In the genomic region with DNA sequence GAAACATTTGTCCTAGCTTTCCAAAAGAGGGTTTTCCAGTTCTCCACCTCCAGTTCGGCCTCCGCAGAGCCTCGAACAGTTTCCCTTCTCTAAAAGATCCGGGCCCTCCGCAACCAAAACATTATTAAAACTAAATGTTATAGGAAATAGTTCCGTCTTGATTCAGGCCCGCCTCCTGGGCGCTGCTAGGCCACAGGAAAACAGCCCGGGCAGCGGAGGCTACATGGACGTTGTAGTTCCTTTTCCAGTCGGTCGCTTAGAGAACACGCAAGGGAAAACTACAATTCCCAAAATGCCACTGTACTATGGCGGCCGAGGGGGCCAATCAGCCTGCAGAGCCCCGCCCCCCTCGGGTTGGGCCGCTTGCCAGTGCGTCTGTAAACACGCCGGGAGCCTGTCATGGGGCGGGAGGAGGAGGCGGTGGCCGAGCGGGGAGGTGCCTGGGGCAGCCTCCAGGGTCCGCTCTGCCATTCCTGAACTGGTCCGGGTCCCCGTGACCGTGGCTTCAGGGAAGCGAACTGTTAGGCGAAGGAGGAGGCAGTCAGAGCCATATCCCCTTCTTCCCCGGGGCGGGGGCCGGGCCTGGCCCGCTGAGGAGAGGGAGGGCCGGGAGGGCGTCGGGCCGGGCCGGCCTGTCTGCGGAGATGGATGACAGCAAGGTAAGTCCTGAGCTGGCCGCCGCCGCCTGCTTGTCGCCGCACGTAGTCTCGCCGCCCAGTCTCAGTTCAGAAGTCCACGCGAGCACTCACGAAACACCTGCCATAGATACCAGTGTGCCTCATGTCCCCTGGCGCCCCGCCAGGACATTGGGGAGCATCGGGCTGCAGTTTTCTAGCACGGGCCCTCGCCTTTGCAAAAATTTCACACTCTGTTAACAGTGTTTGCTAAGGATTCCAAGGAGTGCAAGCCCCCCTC, we compare ENCODE assay signal across 8 mouse cellular contexts. TPM values are rescaled to one million over a fixed set of nuclear protein-coding genes. Genes with fewer than 3 reads are reported as not detected.
DNase-seq lines count a peak whose midpoint lies in the region; ATAC-seq and TF ChIP-seq lines count a peak whose summit lies in the region.

Gene Crebl2 (plus strand): TSS at position 369 of the 915 bp plus-strand sequence.

- WGBS in kidney, embryonic 14.5 days: under 1% methylated on average over 52 of the region's 58 CpGs
- WGBS in limb, embryonic 15.5 days: under 1% methylated on average over 50 of the region's 58 CpGs

- H3K4me2 ChIP-seq in kidney, embryonic 14.5 days (replicated peaks; ENCODE audit: low read depth, low read length): peak within 1 kb of the TSS; percentile 77
- H3K4me2 ChIP-seq in limb, embryonic 15.5 days: peak within 1 kb of the TSS; percentile 80

- peak; percentile 68; the same call in 1 of the 2 replicates for TF ChIP-seq POLR2A in bone marrow macrophage, adult 2 months (IDR thresholded peaks at IDR 0.05; ENCODE audit: borderline replicate concordance, low read depth, low read length)
- peak; percentile 66 for TF ChIP-seq POLR2A in embryonic fibroblast, embryonic 13.5 days (IDR thresholded peaks at IDR 0.05; ENCODE audit: low read depth, low read length)

- peak; percentile 98 for ATAC-seq in kidney, embryonic 14.5 days (ENCODE audit: low FRiP score, low TSS enrichment)
- peak; percentile 96 for ATAC-seq in limb, embryonic 15.5 days (ENCODE audit: insufficient number of reproducible peaks, low FRiP score, low TSS enrichment, low read depth)

- no peaks in the 10 kb centered on the region for H3K27me3 ChIP-seq in kidney, embryonic 14.5 days (ENCODE audit: control insufficient read depth, insufficient read depth, low read length)
- no peaks in the 10 kb centered on the region for H3K27me3 ChIP-seq in limb, embryonic 15.5 days

- H3K9me3 ChIP-seq in kidney, embryonic 14.5 days (ENCODE audit: control insufficient read depth, low read length): no peaks in the 10 kb centered on the region
- no peaks in the 10 kb centered on the region for H3K9me3 ChIP-seq in limb, embryonic 15.5 days

- peaks cover 13% of the 10 kb centered on the region for H3K4me1 ChIP-seq in bone marrow macrophage, adult 2 months (ENCODE audit: control insufficient read depth, insufficient read depth, low read length)
- 0 out of 2 replicates have a peak, but pooled peaks cover 4% of the 10 kb centered on the region for H3K4me1 ChIP-seq in embryonic fibroblast, embryonic 13.5 days (ENCODE audit: control insufficient read depth, insufficient read depth, low read length)
- H3K4me1 ChIP-seq in kidney, embryonic 14.5 days (ENCODE audit: control insufficient read depth, insufficient read depth, low read length): peaks cover 5% of the 10 kb centered on the region
- H3K4me1 ChIP-seq in limb, embryonic 15.5 days: peaks cover 8% of the 10 kb centered on the region; the same call in 1 of the 2 replicates

- H3K4me3 ChIP-seq in bone marrow macrophage, adult 2 months (ENCODE audit: insufficient read depth, low read length): peak within 1 kb of the TSS; percentile 89
- H3K4me3 ChIP-seq in embryonic fibroblast, embryonic 13.5 days (ENCODE audit: insufficient read depth, low read length): peak within 1 kb of the TSS; percentile 87
- H3K4me3 ChIP-seq in kidney, embryonic 14.5 days (ENCODE audit: low read length): peak within 1 kb of the TSS; percentile 55
- H3K4me3 ChIP-seq in limb, embryonic 15.5 days: peak within 1 kb of the TSS; percentile 76

- H3K27ac ChIP-seq in bone marrow macrophage, adult 2 months (ENCODE audit: insufficient read depth, low read depth, low read length): peak within 1 kb of the TSS; percentile 93
- peak within 1 kb of the TSS; percentile 87 for H3K27ac ChIP-seq in embryonic fibroblast, embryonic 13.5 days (ENCODE audit: insufficient read depth, low read length)
- H3K27ac ChIP-seq in kidney, embryonic 14.5 days (ENCODE audit: low read depth, low read length): peak within 1 kb of the TSS; percentile 56
- H3K27ac ChIP-seq in limb, embryonic 15.5 days: peak within 1 kb of the TSS; percentile 91

- H3K36me3 ChIP-seq in kidney, embryonic 14.5 days (ENCODE audit: control insufficient read depth, insufficient read depth, low read length): no peaks in the 10 kb centered on the region
- H3K36me3 ChIP-seq in limb, embryonic 15.5 days: no peaks in the 10 kb centered on the region

- peak; percentile 99 for DNase-seq in A20 (ENCODE audit: low read depth, low spot score)
- DNase-seq in heart, adult 9 months (ENCODE audit: low spot score in 2 of 2): peak; percentile 99 to 100
- DNase-seq in monocyte, adult 2 months (ENCODE audit: low read depth in 1 of 2, low spot score in 2 of 2): peak; percentile 96 to 97
- DNase-seq in spleen, postnatal 36 days (ENCODE audit: low spot score in 2 of 2): peak; percentile 98 to 99

- H3K9ac ChIP-seq in kidney, embryonic 14.5 days (ENCODE audit: low read depth, low read length): peak within 1 kb of the TSS; percentile 69
- peak within 1 kb of the TSS; percentile 69 for H3K9ac ChIP-seq in limb, embryonic 15.5 days

- no peak for TF ChIP-seq CTCF in bone marrow macrophage, adult 2 months (IDR thresholded peaks at IDR 0.05; ENCODE audit: low read depth, low read length)
- TF ChIP-seq CTCF in embryonic fibroblast, embryonic 13.5 days (IDR thresholded peaks at IDR 0.05; ENCODE audit: borderline replicate concordance, insufficient read depth, low read length): no peak

RNA-seq across cellular contexts. Expression of gene Crebl2, which starts in this region (rescaled TPM):
- polyA plus RNA-seq in bone marrow macrophage, adult 2 months (2012; ENCODE audit: insufficient read depth, insufficient read length, missing spikeins): 14.0 and 14.2 TPM in 2 replicates
- 4.9 and 5.3 TPM in 2 replicates for polyA plus RNA-seq in embryonic fibroblast, embryonic 13.5 days (2011; ENCODE audit: insufficient read length, low read depth, missing spikeins)
- polyA plus RNA-seq in kidney, embryonic 14.5 days (2014; fragmentation: Nextera tagmentation; extraction: Ambion mirVana): 1.7 and 2.0 TPM in 2 replicates
- 3.3 and 3.9 TPM in 2 replicates for polyA plus RNA-seq in limb, embryonic 15.5 days (2015; fragmentation: Nextera tagmentation; extraction: Ambion mirVana)

Comparison
In these comparisons a context has a peak if more than half of its experiments do, and no peak if none do; other contexts are left out.
1. Peak in every context shown above with its lines: DNase-seq, ATAC-seq, H3K4me3 ChIP-seq and H3K27ac ChIP-seq.